Mouse (Mus musculus): ENCODE data around the gene 1700017N19Rik.

GRCm38 (mm10) chr10:100617233-100617903 is 27.1 kb downstream of the 1700017N19Rik start:
- TF ChIP-seq POLR2A (IDR thresholded peaks at IDR 0.05; ENCODE audit: control insufficient read depth, low read depth, low read length) (no peak), CTCF (IDR thresholded peaks at IDR 0.05; ENCODE audit: control insufficient read depth, insufficient read depth, insufficient replicate concordance, low read depth, low read length) (no peak)

Measured in testis, adult 2 months (tissue).